Mouse (Mus musculus) retina, embryonic 14.5 days (tissue): ENCODE data around the gene Rnf144b.

Experiments used
- DNase-seq: peaks from one replicate; pipeline ENCODE4 v3.0.0-alpha.2; 2015; ENCODE audit warnings: low spot score

Rnf144b gene

DNA sequence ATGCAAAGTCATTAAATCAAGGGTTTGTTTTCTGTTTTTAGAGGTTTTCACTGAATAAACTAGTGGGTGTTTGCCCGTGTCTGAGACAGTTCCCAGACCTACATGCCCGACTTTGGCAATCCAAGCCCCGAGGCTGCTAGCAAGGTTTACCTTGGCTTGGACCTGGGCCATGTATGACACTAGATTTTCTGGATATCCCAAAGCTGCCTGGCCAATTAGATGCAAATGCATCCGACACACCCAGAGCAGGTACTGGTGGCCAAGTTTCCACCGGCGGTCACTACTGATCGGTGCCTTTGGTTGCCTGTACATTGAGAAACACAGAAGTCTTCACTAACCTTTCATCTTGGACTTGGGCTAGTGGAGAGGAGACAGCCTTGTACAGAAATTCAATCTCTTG lies 144.0 kb downstream of the Rnf144b start:
- DNase-seq, result no peak

GRCm38 (mm10) chr13:47268227-47268626 lies 145.8 kb downstream of the Rnf144b start:
- no peak for DNase-seq

GRCm38 (mm10) chr13:47272928-47273327 lies 150.5 kb downstream of the Rnf144b start:
- DNase-seq, result no peak

DNA sequence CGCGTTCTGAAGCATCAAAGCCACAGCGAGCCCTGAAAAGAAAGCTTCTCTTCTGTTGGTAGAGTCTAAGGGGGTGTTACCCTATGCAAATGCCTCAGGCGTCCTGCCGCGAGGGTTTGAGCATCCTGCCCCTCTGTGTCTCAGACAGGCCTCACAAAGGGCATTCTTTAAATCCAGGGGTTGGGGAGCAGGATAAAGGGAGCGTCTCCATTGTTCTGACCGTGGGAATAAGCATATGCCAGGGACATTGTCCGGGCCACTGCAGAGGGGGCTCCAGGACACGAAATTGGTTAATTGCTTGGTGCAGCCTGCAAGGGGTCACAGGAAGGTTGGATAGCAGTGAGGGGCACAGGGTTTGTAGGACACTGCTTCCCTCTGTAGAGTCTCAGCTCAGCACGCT lies 151.0 kb downstream of the Rnf144b start:
- DNase-seq, result peak; percentile 93

DNA sequence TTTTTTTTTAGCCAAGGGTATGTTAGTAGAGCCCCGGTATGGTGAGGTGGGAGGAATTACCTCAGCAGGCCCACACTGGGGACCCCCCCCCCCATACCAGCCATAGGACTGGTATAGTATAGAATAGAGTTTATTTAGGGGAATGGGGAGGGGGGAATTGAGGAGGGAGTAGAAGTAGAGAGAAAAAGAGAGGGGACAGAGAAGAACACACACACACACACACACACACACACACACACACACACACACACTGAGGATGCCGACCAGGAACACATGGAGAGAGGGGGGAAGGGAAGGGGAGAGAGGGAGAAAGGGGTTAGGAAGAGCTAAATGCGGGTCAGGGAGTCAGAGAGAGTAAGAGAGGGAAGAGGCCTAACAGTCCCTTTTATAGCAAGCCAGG lies 151.7 kb downstream of the Rnf144b start:
- DNase-seq, result peak; percentile 66

- peak; percentile 37 for DNase-seq
Observed at GRCm38 (mm10) chr13:47277000-47277823, 154.8 kb downstream of the Rnf144b start.

- DNase-seq, result peak; percentile 51
Observed at GRCm38 (mm10) chr13:47277824-47278290, 155.4 kb downstream of the Rnf144b start.

DNA sequence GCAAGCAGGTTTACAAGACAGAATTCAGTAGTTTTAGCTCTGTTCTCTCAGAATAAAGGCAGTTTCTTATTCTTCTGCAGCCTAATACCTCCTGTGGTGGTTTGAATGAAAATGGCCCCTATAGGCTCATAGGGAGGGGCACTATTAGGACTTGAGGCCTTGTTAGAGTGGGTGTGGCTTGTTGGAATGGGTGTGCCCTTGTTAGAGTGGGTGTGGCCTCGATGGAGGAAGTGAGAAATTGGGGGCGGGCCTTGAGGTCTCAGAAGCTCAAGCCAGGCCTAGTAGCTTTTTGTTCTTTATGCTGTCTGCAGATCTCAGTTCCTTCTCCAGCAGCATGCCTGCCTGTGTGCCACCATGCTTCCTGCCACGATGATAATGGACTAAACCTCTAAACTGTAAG lies 159.8 kb downstream of the Rnf144b start:
- DNase-seq, result no peak

DNA sequence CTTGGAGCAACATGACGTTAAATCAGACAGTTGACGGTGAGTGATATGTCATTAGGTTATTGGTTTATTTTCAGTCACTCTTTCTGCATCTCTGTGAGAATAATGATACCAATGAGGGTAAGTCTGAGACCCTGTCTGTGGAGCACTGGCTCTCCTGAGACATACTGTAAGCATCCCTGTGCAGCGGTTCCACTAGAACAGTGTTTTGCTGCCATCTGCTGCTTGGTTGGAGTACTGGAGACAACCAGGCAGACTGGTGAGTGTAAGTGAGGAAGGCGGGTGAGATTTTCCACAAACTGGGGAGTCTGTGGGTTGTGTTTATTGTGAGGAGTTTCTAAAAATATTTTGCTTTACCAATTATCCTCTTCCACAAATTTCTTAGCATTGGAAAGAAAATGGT lies 166.0 kb downstream of the Rnf144b start:
- DNase-seq, result peak; percentile 87

GRCm38 (mm10) chr13:47296465-47296864 lies 174.0 kb downstream of the Rnf144b start:
- no peak for DNase-seq
